Mouse (Mus musculus): ENCODE results near the gene B2m. TPM values are rescaled to one million over a fixed set of nuclear protein-coding genes. Genes with fewer than 3 reads are reported as not detected.

The B2m gene
- total RNA-seq, 2 experiments from 2014 or later = 2,725 to 5,622 TPM

DNA sequence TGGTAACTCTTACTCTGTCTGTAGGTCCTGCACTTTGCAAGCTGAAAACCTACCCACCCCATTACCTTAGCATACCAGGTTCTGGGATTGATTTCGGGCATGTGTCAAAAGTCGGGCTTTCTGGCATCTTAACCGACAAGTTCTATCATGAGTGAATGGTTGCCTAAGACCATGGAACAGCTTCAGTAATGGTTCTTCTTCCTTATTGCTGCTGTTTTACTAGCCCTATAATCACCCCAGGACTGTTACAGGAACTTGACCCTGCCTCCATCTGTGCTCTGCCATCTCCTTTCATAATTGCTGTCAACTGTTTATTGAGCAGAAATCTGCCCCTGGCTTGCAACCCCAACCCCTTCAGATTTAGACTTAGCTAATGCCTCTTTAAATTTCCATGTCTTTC is 39.3 kb downstream of the B2m start:
- ATAC-seq (ENCODE audit: poor library complexity, severe bottlenecking) = no peak; the same call in 1 of the 2 replicates

DNA sequence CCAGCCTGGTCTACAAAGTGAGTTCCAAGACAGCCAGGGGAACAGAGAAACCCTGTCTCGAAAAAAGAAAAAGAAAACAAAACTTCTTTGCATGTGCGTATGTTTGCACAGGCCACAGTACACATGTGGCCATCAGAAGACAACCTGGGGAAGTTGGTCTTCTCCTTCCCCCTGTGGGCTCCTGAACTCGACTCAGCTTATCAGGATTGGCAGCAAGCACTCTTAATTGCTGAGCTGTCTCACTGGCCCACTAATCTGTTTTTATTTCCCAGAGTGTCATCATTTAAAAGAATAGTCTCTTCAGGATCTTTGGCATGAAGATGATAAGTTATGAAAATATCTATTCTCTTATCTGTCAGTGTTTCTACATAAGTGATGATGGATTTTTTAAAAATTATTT is 44.4 kb downstream of the B2m start:
- ATAC-seq (ENCODE audit: poor library complexity, severe bottlenecking) = no peak

DNA sequence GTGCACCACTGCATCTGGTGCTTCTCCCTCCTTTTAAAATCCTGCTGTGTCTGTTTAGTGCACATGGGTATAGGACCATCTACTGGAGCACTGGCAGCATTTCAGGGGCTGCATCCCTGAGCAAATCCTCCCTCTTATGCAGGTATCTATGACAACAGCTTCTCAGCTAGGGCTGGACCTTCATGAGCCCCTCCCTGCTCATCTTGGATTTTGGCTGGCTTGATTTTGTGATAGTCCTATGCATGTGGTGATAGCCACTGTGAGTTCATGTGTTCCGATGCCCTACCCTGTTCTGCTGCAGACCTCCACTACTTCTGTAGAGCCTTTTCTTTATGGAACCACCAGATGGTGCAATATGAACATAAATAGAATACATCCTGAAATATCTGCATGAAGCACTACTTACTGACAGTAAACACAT is 47.0 kb downstream of the B2m start:
- peak; percentile 45; the same call in 1 of the 2 replicates for ATAC-seq (ENCODE audit: poor library complexity, severe bottlenecking)

DNA sequence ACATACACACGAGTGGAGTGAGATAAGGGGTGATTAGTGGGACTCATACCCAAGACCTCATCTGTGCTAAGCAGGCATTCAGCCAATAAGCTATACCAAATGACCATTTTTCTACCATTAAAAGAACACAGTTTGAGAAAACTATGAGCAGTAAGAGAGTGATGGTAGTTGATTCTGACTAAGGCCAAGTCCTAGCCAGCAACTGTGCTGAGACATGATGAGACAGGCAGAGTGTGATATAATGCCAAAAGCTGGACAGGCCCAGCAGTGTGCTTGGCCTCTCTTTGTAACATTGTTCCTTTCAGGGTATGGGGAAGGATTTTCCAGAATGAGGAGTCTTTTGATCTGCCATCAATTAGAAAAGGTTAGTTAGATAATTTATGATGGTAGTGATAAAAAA is 54.0 kb downstream of the B2m start:
- ATAC-seq (ENCODE audit: poor library complexity, severe bottlenecking) = no peak

Other genes with a start within 250 kb of the B2m start
- gene Ctdspl2, start 191.7 kb upstream of the B2m start, total RNA-seq (2015) = 41.3 and 44.9 TPM in 2 replicates
- gene Ctdspl2, start 191.7 kb upstream of the B2m start, total RNA-seq (2017) = 57.7 and 69.8 TPM in 2 replicates
- gene Mageb3, start 191.6 kb upstream of the B2m start, total RNA-seq (2015) = 0.07 and 0.18 TPM in 2 replicates
- 0.11 and 0.41 TPM in 2 replicates for gene Mageb3, start 191.6 kb upstream of the B2m start, total RNA-seq (2017)
- gene Eif3j1, start 119.1 kb upstream of the B2m start, total RNA-seq (2015) = 14.5 and 15.3 TPM in 2 replicates
- 16.4 and 17.2 TPM in 2 replicates for gene Eif3j1, start 119.1 kb upstream of the B2m start, total RNA-seq (2017)
- 11.2 TPM in 2 replicates for gene Spg11, start 29.3 kb upstream of the B2m start, total RNA-seq (2015)
- 14.8 and 15.3 TPM in 2 replicates for gene Spg11, start 29.3 kb upstream of the B2m start, total RNA-seq (2017)
- not detected in 2 replicates for gene Trim69, start 13.0 kb downstream of the B2m start, total RNA-seq (2015)
- 0.33 TPM in 1 of 2 replicates, not detected in the other for gene Trim69, start 13.0 kb downstream of the B2m start, total RNA-seq (2017)
- not detected in 2 replicates for gene Patl2, start 38.5 kb downstream of the B2m start, total RNA-seq (2015)
- not detected in 2 replicates for gene Patl2, start 38.5 kb downstream of the B2m start, total RNA-seq (2017)
- not detected in 2 replicates for gene Terb2, start 38.6 kb downstream of the B2m start, total RNA-seq (2015)
- not detected in 2 replicates for gene Terb2, start 38.6 kb downstream of the B2m start, total RNA-seq (2017)
- 26.3 and 27.8 TPM in 2 replicates for gene Sord, start 87.1 kb downstream of the B2m start, total RNA-seq (2015)
- 34.9 and 36.1 TPM in 2 replicates for gene Sord, start 87.1 kb downstream of the B2m start, total RNA-seq (2017)
- gene Duox2, start 150.8 kb downstream of the B2m start, total RNA-seq (2015) = not detected in 2 replicates
- gene Duox2, start 150.8 kb downstream of the B2m start, total RNA-seq (2017) = not detected in 2 replicates
- not detected in 2 replicates for gene Duoxa2, start 151.2 kb downstream of the B2m start, total RNA-seq (2015)
- gene Duoxa2, start 151.2 kb downstream of the B2m start, total RNA-seq (2017) = not detected in 2 replicates
- gene Duoxa1, start 166.0 kb downstream of the B2m start, total RNA-seq (2015) = not detected in 2 replicates
- not detected in 2 replicates for gene Duoxa1, start 166.0 kb downstream of the B2m start, total RNA-seq (2017)
- not detected in 2 replicates for gene Duox1, start 168.0 kb downstream of the B2m start, total RNA-seq (2015)
- gene Duox1, start 168.0 kb downstream of the B2m start, total RNA-seq (2017) = not detected in 2 replicates
- 0.31 and 2.1 TPM in 2 replicates for gene Shf, start 221.5 kb downstream of the B2m start, total RNA-seq (2015)
- 0.81 and 1.5 TPM in 2 replicates for gene Shf, start 221.5 kb downstream of the B2m start, total RNA-seq (2017)